Mouse (Mus musculus) MEL (cell line): Measurements from ENCODE around the gene Tipin. TPM values are rescaled to one million over a fixed set of nuclear protein-coding genes. Genes with fewer than 3 reads are reported as not detected.

Experiments
- DNase-seq: peaks from one replicate; pipeline ENCODE4 v3.0.0; 2011; ENCODE audit warnings: low read depth, low spot score
- H3K27ac ChIP-seq: 2 replicates; pipeline ENCODE4 v1.5.1; 2012; ENCODE audit warnings: low read depth, mild to moderate bottlenecking, control low read depth, low read length, moderate library complexity; ENCODE audit not compliant: control insufficient read depth
- H3K27me3 ChIP-seq, 2 experiments: fragments of 150-350 bp in 1 of 2; sonication (generic) in 1 of 2; 2 replicates each; pipeline ENCODE4 v1.6.1; 2012; ENCODE audit warnings: low read length in 2 of 2, mild to moderate bottlenecking in 2 of 2, improper control_type of control experiment in 1 of 2, moderate library complexity in 1 of 2; ENCODE audit not compliant: insufficient read depth in 2 of 2, control insufficient read depth in 1 of 2
- H3K36me3 ChIP-seq, 2 experiments: 2 replicates each; pipeline ENCODE4 v1.6.1; 2012 to 2014; ENCODE audit warnings: low read length in 2 of 2, improper control_type of control experiment in 1 of 2, inconsistent platforms in 1 of 2, mild to moderate bottlenecking in 1 of 2; ENCODE audit not compliant: insufficient read depth in 2 of 2, control insufficient read depth in 1 of 2
- H3K4me1 ChIP-seq, 2 experiments: fragments of 150-350 bp in 1 of 2; sonication (generic) in 1 of 2; 2 replicates each; pipeline ENCODE4 v1.6.1; 2012; ENCODE audit warnings: low read length in 2 of 2, improper control_type of control experiment in 1 of 2, mild to moderate bottlenecking in 1 of 2; ENCODE audit not compliant: insufficient read depth in 2 of 2, control insufficient read depth in 1 of 2
- H3K4me3 ChIP-seq, 2 experiments: fragments of 150-350 bp in 1 of 2; sonication (generic) in 1 of 2; 2 replicates each; pipeline ENCODE4 v1.5.1; 2012; ENCODE audit warnings: low read depth in 2 of 2, low read length in 2 of 2, mild to moderate bottlenecking in 2 of 2, moderate library complexity in 2 of 2, control low read depth in 1 of 2, improper control_type of control experiment in 1 of 2; ENCODE audit not compliant: control insufficient read depth in 1 of 2, insufficient read depth in 1 of 2
- H3K79me2 ChIP-seq: 2 replicates; pipeline ENCODE4 v1.6.1; 2012; ENCODE audit warnings: mild to moderate bottlenecking, low read length, moderate library complexity; ENCODE audit not compliant: control insufficient read depth, poor library complexity, insufficient read depth
- H3K9ac ChIP-seq: 2 replicates; pipeline ENCODE4 v1.6.1; 2012; ENCODE audit warnings: low read depth, mild to moderate bottlenecking, control low read depth, low read length, moderate library complexity; ENCODE audit not compliant: control insufficient read depth, poor library complexity, severe bottlenecking
- H3K9me3 ChIP-seq: fragments of 150-350 bp; sonication (generic); replicated peaks from 2 replicates; pipeline ENCODE4 v1.6.1; 2012; ENCODE audit warnings: mild to moderate bottlenecking, low read length, improper control_type of control experiment, moderate library complexity; ENCODE audit not compliant: insufficient read depth
- CHD1 ChIP-seq: IDR thresholded peaks from 2 replicates; pipeline ENCODE4 v1.6.1; 2012; ENCODE audit warnings: low read depth, mild to moderate bottlenecking, inconsistent platforms, low read length, improper control_type of control experiment
- CHD2 ChIP-seq: IDR thresholded peaks from 2 replicates; pipeline ENCODE4 v1.6.1; 2011; ENCODE audit warnings: low read length, improper control_type of control experiment
- CTCF ChIP-seq, 3 experiments: IDR thresholded peaks in 2 of 3; conservative IDR thresholded peaks in 1 of 3; 2 replicates each; pipeline ENCODE4 v1.5.1; 2011 to 2012; ENCODE audit warnings: low read length in 3 of 3, low read depth in 2 of 3, mild to moderate bottlenecking in 2 of 3, improper control_type of control experiment in 1 of 3, inconsistent platforms in 1 of 3, mixed read lengths in 1 of 3, moderate library complexity in 1 of 3; ENCODE audit not compliant: control insufficient read depth in 1 of 3, insufficient read depth in 1 of 3, poor library complexity in 1 of 3, severe bottlenecking in 1 of 3
- ELF1 ChIP-seq: IDR thresholded peaks from 2 replicates; pipeline ENCODE4 v1.6.1; 2014; ENCODE audit warnings: low read depth, mild to moderate bottlenecking, inconsistent platforms, low read length, improper control_type of control experiment, moderate library complexity
- EP300 ChIP-seq, 2 experiments: IDR thresholded peaks; 2 replicates each; pipeline ENCODE4 v1.6.1; 2011; ENCODE audit warnings: improper control_type of control experiment in 2 of 2, low read length in 2 of 2, low read depth in 1 of 2, mild to moderate bottlenecking in 1 of 2
- ETS1 ChIP-seq: IDR thresholded peaks from 2 replicates; pipeline ENCODE4 v1.6.1; 2012; ENCODE audit warnings: low read depth, mild to moderate bottlenecking, inconsistent platforms, low read length, improper control_type of control experiment, moderate library complexity
- GABPA ChIP-seq: IDR thresholded peaks from 2 replicates; pipeline ENCODE4 v1.6.1; 2012; ENCODE audit warnings: low read depth, mild to moderate bottlenecking, inconsistent platforms, low read length, improper control_type of control experiment, moderate library complexity
- GATA1 ChIP-seq: IDR thresholded peaks from 2 replicates; pipeline ENCODE4 v1.6.1; 2011; ENCODE audit warnings: low read depth, low read length, improper control_type of control experiment
- HCFC1 ChIP-seq: IDR thresholded peaks from 2 replicates; pipeline ENCODE4 v1.6.1; 2012; ENCODE audit warnings: low read depth, mild to moderate bottlenecking, inconsistent platforms, low read length, improper control_type of control experiment, moderate library complexity
- MAX ChIP-seq: IDR thresholded peaks from 2 replicates; pipeline ENCODE4 v1.6.1; 2011; ENCODE audit warnings: low read length, improper control_type of control experiment
- NRF1 ChIP-seq: IDR thresholded peaks from 2 replicates; pipeline ENCODE4 v1.6.1; 2014; ENCODE audit warnings: low read depth, mild to moderate bottlenecking, inconsistent platforms, low read length, improper control_type of control experiment, moderate library complexity; ENCODE audit not compliant: poor library complexity, insufficient read depth, severe bottlenecking
- POLR2A ChIP-seq, 2 experiments: IDR thresholded peaks; 2 replicates each; pipeline ENCODE4 v1.6.1; 2011 to 2012; ENCODE audit warnings: low read length in 2 of 2, mild to moderate bottlenecking in 2 of 2, control low read depth in 1 of 2, improper control_type of control experiment in 1 of 2, low read depth in 1 of 2, moderate library complexity in 1 of 2; ENCODE audit not compliant: control insufficient read depth in 1 of 2, insufficient read depth in 1 of 2, poor library complexity in 1 of 2
- TAL1 ChIP-seq: IDR thresholded peaks from 2 replicates; pipeline ENCODE4 v1.6.1; 2012; ENCODE audit warnings: mild to moderate bottlenecking, inconsistent platforms, low read length, moderate library complexity, mixed read lengths
- USF1 ChIP-seq: IDR thresholded peaks from 2 replicates; pipeline ENCODE4 v1.6.1; 2014; ENCODE audit warnings: low read depth, mild to moderate bottlenecking, inconsistent platforms, low read length, improper control_type of control experiment, moderate library complexity
- ZC3H11A ChIP-seq: IDR thresholded peaks from 2 replicates; pipeline ENCODE4 v1.6.1; 2012; ENCODE audit warnings: low read depth, mild to moderate bottlenecking, inconsistent platforms, low read length, improper control_type of control experiment
- ZNF384 ChIP-seq: IDR thresholded peaks from 2 replicates; pipeline ENCODE4 v1.6.1; 2012; ENCODE audit warnings: low read depth, mild to moderate bottlenecking, inconsistent platforms, low read length, improper control_type of control experiment
- polyA plus RNA-seq, 2 experiments: library from polyadenylated mRNA; stranded (reverse) in 1 of 2; unstranded in 1 of 2; fragments of >175 nt in 1 of 2; fragments of >200 nt in 1 of 2; gene quantifications; 2 replicates each; pipeline versions ENCODE4 v1.2.1 to v1.2.4; 2012; ENCODE audit warnings: low replicate concordance in 2 of 2, low read depth in 1 of 2; ENCODE audit not compliant: insufficient read length in 2 of 2, insufficient read depth in 1 of 2, missing spikeins in 1 of 2
- total RNA-seq: library from RNA; depleted of rRNA; stranded (reverse); fragments of 300-350 nt; gene quantifications from 2 replicates; pipeline ENCODE4 v1.2.3, GENCODE M21; 2012

The Tipin gene
- total and polyA plus RNA-seq, 3 experiments, result 128 to 189 TPM; not detected in 1

- H3K9me3 ChIP-seq, result no peaks in the 10 kb centered on the region
- DNase-seq, result peak; percentile 68
- no peaks in the 10 kb centered on the region for H3K79me2 ChIP-seq
- TF ChIP-seq EP300 (IDR thresholded peaks at IDR 0.05; ENCODE audit: low read depth in 1 of 2, low read length in 2 of 2), result peak in 1 of 2 experiments; percentile 48; a peak in 1 of 4 replicates
- TF ChIP-seq NRF1, result no peak
- peak; percentile 56; the same call in 1 of the 2 replicates for TF ChIP-seq TAL1
- peak; percentile 60; the same call in 1 of the 2 replicates for TF ChIP-seq ZNF384
- no peak for TF ChIP-seq ETS1
- no peak for TF ChIP-seq USF1
- no peak for TF ChIP-seq MAX
- peak; percentile 66 for TF ChIP-seq GATA1
- no peak for TF ChIP-seq POLR2A (IDR thresholded peaks at IDR 0.05; ENCODE audit: control insufficient read depth in 1 of 2, insufficient read depth in 1 of 2, low read depth in 1 of 2, low read length in 2 of 2, poor library complexity in 1 of 2)
- no peak for TF ChIP-seq CHD1
- TF ChIP-seq HCFC1, result no peak
- no peak for TF ChIP-seq ELF1
- TF ChIP-seq ZC3H11A, result no peak
- TF ChIP-seq GABPA, result no peak
- H3K36me3 ChIP-seq, result peaks cover 10 to 24% of the 10 kb centered on the region in 2 experiments
- H3K9ac ChIP-seq, result no peak overlapping the region
- no peaks in the 10 kb centered on the region for H3K27me3 ChIP-seq
- H3K4me1 ChIP-seq, result 0 out of 4 replicates have a peak, but pooled peaks cover 0 to 3% of the 10 kb centered on the region in 2 experiments
- H3K4me3 ChIP-seq, result no peak overlapping the region
- no peak overlapping the region for H3K27ac ChIP-seq
These were observed 25.3 kb downstream of the Tipin start for GRCm38 (mm10) chr9:64306476-64307312.

- DNase-seq, result no peak
- H3K79me2 ChIP-seq, result no peaks in the 10 kb centered on the region
- H3K4me3 ChIP-seq, result no peak overlapping the region
- no peaks in the 10 kb centered on the region for H3K27me3 ChIP-seq
- TF ChIP-seq CTCF (IDR thresholded peaks at IDR 0.05 in 2 of 3, conservative IDR thresholded peaks at IDR 0.05 in 1 of 3; ENCODE audit: control insufficient read depth in 1 of 3, insufficient read depth in 1 of 3, low read depth in 2 of 3, low read length in 3 of 3, poor library complexity in 1 of 3, severe bottlenecking in 1 of 3), result peak in 1 of 3 experiments; percentile 16; a peak in 2 of 6 replicates
- TF ChIP-seq CHD2, result no peak
- TF ChIP-seq, all 39 proteins: peak for 1
- H3K9ac ChIP-seq, result no peak overlapping the region
- no peaks in the 10 kb centered on the region for H3K9me3 ChIP-seq
- peaks cover 0 to 6% of the 10 kb centered on the region in 2 experiments; a peak in 3 of 4 replicates for H3K36me3 ChIP-seq
- no peak overlapping the region for H3K27ac ChIP-seq
- H3K4me1 ChIP-seq, result 0 out of 4 replicates have a peak, but pooled peaks cover 0 to 3% of the 10 kb centered on the region in 2 experiments
These were observed 29.8 kb downstream of the Tipin start for GRCm38 (mm10) chr9:64310996-64311785.
